Mouse (Mus musculus) liver, embryonic 13.5 days (tissue): ENCODE results near the gene Tmem233. TPM values are rescaled to one million over a fixed set of nuclear protein-coding genes. Genes with fewer than 3 reads are reported as not detected.

Source experiments
- ATAC-seq: fragments of 200-750 bp; cut with Nextera tagmentation; 2 replicates; pipeline ENCODE4 v1.8.0; 2017; ENCODE audit warnings: low read depth, mild to moderate bottlenecking, moderate number of reproducible peaks, moderate library complexity
- DNase-seq: peaks from one replicate; pipeline ENCODE4 v3.0.0; 2022
- H3K27ac ChIP-seq: fragments of 300-500 bp; sonication (generic); 2 replicates; pipeline ENCODE4 v1.5.1; 2015; ENCODE audit warnings: moderate library complexity, mild to moderate bottlenecking, inconsistent platforms
- H3K27me3 ChIP-seq: fragments of 300-500 bp; sonication (generic); 2 replicates; pipeline ENCODE4 v1.6.1; 2015; ENCODE audit warnings: mild to moderate bottlenecking, inconsistent platforms
- H3K36me3 ChIP-seq: fragments of 300-500 bp; sonication (generic); 2 replicates; pipeline ENCODE4 v1.6.1; 2015; ENCODE audit warnings: mild to moderate bottlenecking, inconsistent platforms
- H3K4me1 ChIP-seq: fragments of 300-500 bp; sonication (generic); replicated peaks from 2 replicates; pipeline ENCODE4 v1.6.1; 2015; ENCODE audit warnings: inconsistent platforms
- H3K4me2 ChIP-seq: fragments of 300-500 bp; sonication (generic); 2 replicates; pipeline ENCODE4 v1.6.1; 2015; ENCODE audit warnings: inconsistent platforms, mild to moderate bottlenecking, moderate library complexity
- H3K4me3 ChIP-seq: fragments of 300-500 bp; sonication (generic); replicated peaks from 2 replicates; pipeline ENCODE4 v1.5.1; 2015; ENCODE audit warnings: mild to moderate bottlenecking, inconsistent platforms
- H3K9ac ChIP-seq: fragments of 300-500 bp; sonication (generic); 2 replicates; pipeline ENCODE4 v1.6.1; 2015; ENCODE audit warnings: mild to moderate bottlenecking, inconsistent platforms
- H3K9me3 ChIP-seq: fragments of 300-500 bp; sonication (generic); replicated peaks from 2 replicates; pipeline ENCODE4 v1.6.1; 2016; ENCODE audit warnings: inconsistent platforms
- whole genome bisulfite sequencing: fragments of 180-500 bp; shearing (Covaris S2); methylation state at CpG from one replicate; pipeline ENCODE4 v1.1.7; 2015; ENCODE audit not compliant: insufficient replicate concordance; 5-methylcytosine and 5-hydroxymethylcytosine counted together
- polyA plus RNA-seq: library from polyadenylated mRNA; unstranded; fragments of >200 nt; fragmentation: Nextera tagmentation; extraction: Ambion mirVana; gene quantifications from 2 replicates; pipeline ENCODE4 v1.2.1, GENCODE M21; 2015

Gene Tmem233
- polyA plus RNA-seq, 1 experiment from 2014 or later = not detected

DNA sequence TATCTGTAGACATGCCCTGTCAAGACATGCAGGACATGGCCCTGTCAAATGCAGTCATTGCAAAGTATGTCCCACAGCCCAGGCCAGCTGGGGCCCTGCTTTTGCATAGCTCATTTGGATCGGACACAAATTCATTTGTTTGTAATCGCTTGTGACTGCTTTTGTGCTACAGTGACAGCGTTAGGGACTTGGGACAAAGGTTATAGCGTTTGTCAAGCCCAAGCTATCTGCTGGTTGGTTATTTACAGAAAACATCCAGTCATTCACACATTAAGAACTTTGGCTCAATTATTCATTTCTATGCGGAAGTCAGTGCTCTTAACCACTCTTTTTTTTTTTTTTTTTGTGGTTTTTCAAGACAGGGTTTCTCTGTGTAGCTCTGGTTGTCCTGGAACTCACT, 30.9 kb downstream of the Tmem233 start:
- Histone ChIP-seq H3K9me3 (no peaks in the 10 kb centered on the region), H3K27ac (no peak overlapping the region), H3K36me3 (no peaks in the 10 kb centered on the region), H3K4me2 (no peak overlapping the region), H3K9ac (no peak overlapping the region), H3K4me1 (no peaks in the 10 kb centered on the region), H3K27me3 (no peaks in the 10 kb centered on the region), H3K4me3 (no peak overlapping the region)
- no peak for DNase-seq
- WGBS = 60% methylated on average over 5 of the region's 5 CpGs
- no peak for ATAC-seq

DNA sequence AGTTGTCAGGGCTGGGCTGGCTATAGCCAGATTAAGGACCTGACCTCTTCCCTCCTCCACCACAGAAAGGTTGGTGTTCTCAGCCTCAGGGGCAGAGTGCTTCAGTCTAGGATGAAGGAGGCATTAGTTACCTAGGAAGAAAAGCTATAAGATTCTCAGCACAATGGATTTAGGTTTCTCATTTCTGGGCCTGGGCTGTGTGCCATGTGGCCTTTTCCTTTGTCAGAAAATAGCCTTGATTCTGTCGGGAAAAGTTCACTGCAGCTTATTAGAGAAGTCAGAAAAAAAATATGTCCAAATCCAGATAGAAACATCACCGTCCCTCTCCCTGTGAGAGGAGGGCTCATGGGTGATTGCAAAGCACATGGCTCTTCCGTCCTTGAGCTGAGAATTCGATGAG, 33.2 kb downstream of the Tmem233 start:
- Histone ChIP-seq H3K27ac (no peak overlapping the region), H3K36me3 (no peaks in the 10 kb centered on the region), H3K4me3 (no peak overlapping the region), H3K9ac (no peak overlapping the region), H3K27me3 (no peaks in the 10 kb centered on the region), H3K9me3 (no peaks in the 10 kb centered on the region), H3K4me2 (no peak overlapping the region), H3K4me1 (no peaks in the 10 kb centered on the region)
- DNase-seq (no peak), ATAC-seq (no peak)
- WGBS = 59% methylated on average over 4 of the region's 4 CpGs

DNA sequence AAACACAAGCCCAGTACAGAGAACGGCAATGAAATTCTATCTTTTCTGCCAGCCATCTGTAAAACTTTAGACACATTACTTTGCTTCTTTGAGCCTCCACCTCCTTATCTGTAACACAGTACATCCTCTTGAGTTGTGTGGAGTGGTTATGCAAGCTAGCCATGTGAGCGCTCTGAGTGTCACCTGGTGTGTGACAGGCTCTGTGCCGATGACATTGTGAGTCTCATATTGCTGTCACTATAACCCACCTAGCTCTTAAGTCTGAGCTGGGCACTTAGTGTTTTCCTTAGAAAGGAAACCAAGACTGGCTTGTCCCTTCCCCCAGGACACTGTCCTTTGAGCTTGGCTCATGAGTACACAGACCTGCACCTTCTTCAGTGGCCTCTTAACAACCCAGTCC, 34.7 kb downstream of the Tmem233 start:
- WGBS = 52% methylated on average over 3 of the region's 3 CpGs
- Histone ChIP-seq H3K27me3 (no peaks in the 10 kb centered on the region), H3K4me2 (no peak overlapping the region), H3K4me3 (no peak overlapping the region), H3K36me3 (no peaks in the 10 kb centered on the region), H3K27ac (no peak overlapping the region), H3K4me1 (no peaks in the 10 kb centered on the region), H3K9ac (no peak overlapping the region), H3K9me3 (no peaks in the 10 kb centered on the region)
- DNase-seq = no peak
- ATAC-seq = no peak

DNA sequence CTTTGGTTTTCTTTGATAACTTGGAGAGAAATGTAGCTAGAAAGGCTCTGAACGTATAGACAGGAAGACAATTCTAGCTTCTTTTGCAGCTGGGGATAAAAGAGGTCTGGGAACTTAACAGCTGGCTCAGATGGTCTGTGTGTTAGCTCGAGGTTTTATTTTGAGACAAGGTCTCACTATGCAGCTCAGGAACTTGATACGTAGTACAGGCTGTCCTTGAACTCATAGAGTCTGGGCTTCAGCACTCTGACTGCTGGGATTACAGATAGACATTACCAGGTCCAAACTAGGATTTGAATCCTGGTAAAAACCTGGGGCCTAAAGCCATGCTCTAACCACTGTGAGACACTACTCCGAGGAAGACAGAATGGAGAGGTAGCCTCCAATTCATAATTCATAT, 36.8 kb downstream of the Tmem233 start:
- DNase-seq (no peak), ATAC-seq (no peak)
- Histone ChIP-seq H3K4me1 (no peaks in the 10 kb centered on the region), H3K9me3 (no peaks in the 10 kb centered on the region), H3K27ac (no peak overlapping the region), H3K4me2 (no peak overlapping the region), H3K36me3 (no peaks in the 10 kb centered on the region), H3K4me3 (no peak overlapping the region), H3K9ac (no peak overlapping the region), H3K27me3 (0 out of 2 replicates have a peak, but pooled peaks cover 5% of the 10 kb centered on the region)
- 59% methylated on average over 4 of the region's 4 CpGs for WGBS

DNA sequence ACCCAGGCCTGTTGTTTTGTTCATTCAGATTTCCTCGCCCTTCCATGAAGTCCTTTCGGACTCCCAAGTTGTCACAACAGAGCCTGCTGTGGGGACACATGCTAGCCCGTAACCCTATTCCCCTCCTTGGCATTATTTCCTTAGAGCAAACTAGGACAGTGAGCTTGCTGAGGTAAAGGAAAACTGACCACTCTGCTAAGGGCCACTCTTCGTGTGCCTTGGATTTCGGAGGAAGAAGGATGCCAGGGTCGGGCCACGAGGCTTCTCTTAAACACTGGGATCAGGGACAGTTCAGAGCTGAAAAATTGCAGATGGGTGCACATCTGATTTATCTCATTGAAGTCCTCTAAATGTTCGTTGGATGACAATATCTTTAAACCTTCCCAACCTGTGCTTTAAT, 37.5 kb downstream of the Tmem233 start:
- Histone ChIP-seq H3K36me3 (no peaks in the 10 kb centered on the region), H3K4me2 (no peak overlapping the region), H3K4me1 (no peaks in the 10 kb centered on the region), H3K9ac (no peak overlapping the region), H3K4me3 (no peak overlapping the region), H3K9me3 (no peaks in the 10 kb centered on the region), H3K27ac (no peak overlapping the region), H3K27me3 (peaks cover 8% of the 10 kb centered on the region)
- WGBS = 67% methylated on average over 8 of the region's 8 CpGs
- DNase-seq (no peak), ATAC-seq (no peak)

DNA sequence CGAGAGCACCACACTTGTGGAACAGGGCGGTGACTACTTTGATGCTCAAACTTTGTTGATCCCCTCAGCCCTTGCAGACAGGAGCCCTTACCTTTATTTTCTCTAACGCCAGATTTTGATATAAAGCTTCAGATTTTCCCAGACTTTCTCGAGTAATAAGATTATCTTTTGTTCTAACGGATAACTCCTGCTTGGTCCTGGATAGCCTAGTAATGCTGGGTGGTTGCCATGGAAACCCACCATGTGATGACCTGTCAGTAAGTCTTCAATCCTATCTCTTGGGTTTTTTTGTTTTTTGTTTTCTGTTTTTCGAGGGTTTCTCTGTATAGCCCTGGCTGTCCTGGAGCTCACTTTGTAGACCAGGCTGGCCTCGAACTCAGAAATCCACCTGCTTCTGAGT, 40.8 kb downstream of the Tmem233 start:
- no peak overlapping the region for H3K9ac ChIP-seq
- peaks cover 26% of the 10 kb centered on the region for H3K27me3 ChIP-seq
- H3K4me2 ChIP-seq = no peak overlapping the region
- H3K4me3 ChIP-seq = no peak overlapping the region
- no peak for ATAC-seq
- no peak for DNase-seq
- no peaks in the 10 kb centered on the region for H3K4me1 ChIP-seq
- H3K27ac ChIP-seq = no peak overlapping the region
- H3K9me3 ChIP-seq = no peaks in the 10 kb centered on the region
- WGBS = 58% methylated on average over 7 of the region's 7 CpGs
- no peaks in the 10 kb centered on the region for H3K36me3 ChIP-seq

DNA sequence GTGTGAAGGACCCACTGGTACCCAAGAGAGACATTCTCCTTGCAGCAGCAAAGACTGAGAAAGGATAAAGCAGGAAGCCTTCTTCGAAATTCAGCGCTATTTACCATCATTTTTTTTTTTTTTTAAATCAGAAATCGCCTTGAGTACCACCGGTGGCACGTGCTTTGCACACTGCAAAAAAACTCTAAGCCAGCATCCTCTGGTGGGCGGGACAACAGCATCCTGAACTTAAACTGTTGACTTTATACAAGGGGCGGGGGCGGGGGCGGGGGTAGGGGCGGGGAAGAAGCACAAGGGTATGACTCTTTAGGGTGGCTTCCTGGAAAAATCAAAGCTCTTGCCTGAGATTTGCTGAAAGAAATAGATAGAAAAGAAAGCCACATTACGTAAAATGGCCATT, 43.3 kb downstream of the Tmem233 start:
- Histone ChIP-seq H3K36me3 (no peaks in the 10 kb centered on the region), H3K27me3 (peaks cover 33% of the 10 kb centered on the region), H3K9ac (no peak overlapping the region), H3K9me3 (no peaks in the 10 kb centered on the region), H3K4me1 (no peaks in the 10 kb centered on the region), H3K27ac (no peak overlapping the region), H3K4me3 (no peak overlapping the region), H3K4me2 (no peak overlapping the region)
- no peak for ATAC-seq
- no peak for DNase-seq
- WGBS = 23% methylated on average over 11 of the region's 11 CpGs

DNA sequence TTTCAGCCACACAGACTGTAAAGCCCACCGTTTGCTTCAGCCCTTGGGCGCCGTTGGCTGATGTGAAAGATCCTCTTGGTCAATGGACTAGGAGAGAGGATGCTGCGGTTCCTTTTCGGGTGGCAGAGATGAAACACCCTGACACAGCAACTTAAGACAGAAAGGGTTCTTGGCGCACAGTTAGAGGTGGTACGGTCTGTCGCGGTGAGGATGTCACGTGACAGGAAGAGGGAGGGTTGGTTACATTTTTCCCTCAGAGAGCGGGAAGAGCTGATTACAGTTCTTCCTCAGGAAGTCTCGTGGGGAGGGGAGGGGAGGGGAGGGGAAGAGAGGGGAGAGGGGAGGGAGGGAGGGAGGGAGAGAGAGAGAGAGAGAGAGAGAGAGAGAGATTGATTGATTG, 45.3 kb downstream of the Tmem233 start:
- no peak overlapping the region for H3K4me3 ChIP-seq

DNA sequence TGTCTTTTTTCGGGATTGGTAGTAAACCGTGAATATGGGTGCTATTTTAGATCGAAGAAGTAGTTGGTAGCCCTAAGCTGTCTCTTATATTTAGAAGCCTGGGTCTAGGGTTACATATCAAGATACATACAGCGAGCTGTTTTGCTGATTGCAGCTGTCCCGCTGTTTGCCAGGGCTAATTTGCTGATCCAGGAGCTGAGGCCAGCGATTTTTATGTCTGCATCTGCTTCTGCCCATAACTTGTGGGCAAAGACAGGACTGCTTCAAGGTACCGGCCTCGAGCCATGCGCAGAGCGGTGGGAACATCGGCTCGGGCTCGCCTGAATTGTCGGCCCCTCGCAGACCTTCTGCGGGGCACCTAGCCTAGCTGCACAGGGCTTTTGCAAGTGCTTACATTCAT, 46.6 kb downstream of the Tmem233 start:
- Histone ChIP-seq H3K27ac (no peak overlapping the region), H3K27me3 (peaks cover 31% of the 10 kb centered on the region), H3K9me3 (no peaks in the 10 kb centered on the region), H3K36me3 (no peaks in the 10 kb centered on the region), H3K9ac (no peak overlapping the region), H3K4me3 (no peak overlapping the region), H3K4me1 (peaks cover 3% of the 10 kb centered on the region), H3K4me2 (no peak overlapping the region)
- DNase-seq = no peak
- 76% methylated on average over 16 of the region's 16 CpGs for WGBS
- ATAC-seq = no peak

More for the DNA sequence above, 45.3 kb downstream of the Tmem233 start:
- Histone ChIP-seq H3K4me1 (no peaks in the 10 kb centered on the region), H3K9me3 (no peaks in the 10 kb centered on the region), H3K27ac (no peak overlapping the region), H3K36me3 (no peaks in the 10 kb centered on the region), H3K4me2 (no peak overlapping the region), H3K27me3 (peaks cover 35% of the 10 kb centered on the region), H3K9ac (no peak overlapping the region)
- DNase-seq = no peak
- no peak for ATAC-seq
- 36% methylated on average over 11 of the region's 12 CpGs for whole genome bisulfite sequencing

DNA sequence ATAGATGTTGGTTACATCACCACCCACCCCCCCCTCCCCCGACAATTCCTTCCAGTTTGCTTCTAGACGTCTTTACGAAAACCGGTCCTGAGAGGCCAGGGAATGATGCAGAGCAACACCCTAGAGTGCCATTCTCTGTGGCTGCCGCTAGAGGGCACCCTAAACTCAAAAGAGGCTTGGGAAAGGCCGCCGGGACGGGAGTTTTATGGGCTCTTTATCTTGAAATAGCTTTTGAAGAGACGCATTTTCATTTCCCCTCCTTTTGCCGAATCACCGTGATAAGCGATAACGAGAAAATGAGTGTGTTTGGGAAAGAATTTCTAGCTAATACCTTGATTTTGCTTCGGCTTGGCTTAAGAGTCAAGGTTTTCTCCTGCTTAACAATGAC, 51.9 kb downstream of the Tmem233 start:
- Histone ChIP-seq H3K36me3 (no peaks in the 10 kb centered on the region), H3K4me1 (peaks cover 51% of the 10 kb centered on the region), H3K9ac (no peak overlapping the region), H3K9me3 (no peaks in the 10 kb centered on the region), H3K27ac (no peak overlapping the region), H3K4me3 (0 out of 2 replicates have a peak overlapping the region, but pooled peaks have one; percentile 16), H3K27me3 (0 out of 2 replicates have a peak, but pooled peaks cover 3% of the 10 kb centered on the region), H3K4me2 (peak overlapping the region; percentile 55)
- no peak for ATAC-seq
- no peak for DNase-seq
- 1% methylated on average over 14 of the region's 14 CpGs for WGBS

DNA sequence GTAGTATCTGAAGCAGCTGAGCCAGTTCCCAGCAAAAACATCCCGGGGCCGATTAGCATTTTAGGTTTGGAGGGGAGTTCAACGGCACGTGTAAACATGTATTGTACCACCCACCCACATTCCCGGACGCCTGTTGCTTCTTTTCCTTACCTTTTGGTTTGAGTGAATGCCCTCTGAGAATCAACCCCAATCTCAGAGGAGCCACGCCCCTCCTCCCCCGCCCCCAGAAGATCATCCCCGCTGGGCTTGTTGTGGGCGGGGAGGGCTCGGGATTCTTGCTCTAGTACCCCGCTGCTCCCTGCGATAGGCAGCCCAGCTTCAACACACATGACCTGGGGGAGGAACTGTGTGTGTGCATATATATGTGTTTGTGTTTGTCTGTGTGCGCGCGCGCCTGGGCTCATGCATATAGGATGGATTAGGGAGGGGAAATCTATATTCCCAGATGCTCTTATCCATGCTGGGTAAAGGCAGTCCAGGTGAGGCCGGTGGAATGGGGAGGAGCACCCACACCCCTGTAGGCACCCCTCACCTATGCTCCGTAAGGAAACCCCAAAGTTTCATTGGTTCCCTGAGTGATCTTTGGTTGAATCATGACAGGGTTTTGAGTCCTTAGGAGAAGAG, 52.4 kb downstream of the Tmem233 start:
- Histone ChIP-seq H3K27ac (peak overlapping the region; percentile 50), H3K27me3 (0 out of 2 replicates have a peak, but pooled peaks cover 3% of the 10 kb centered on the region), H3K9me3 (no peaks in the 10 kb centered on the region), H3K4me1 (peaks cover 56% of the 10 kb centered on the region), H3K36me3 (no peaks in the 10 kb centered on the region), H3K9ac (peak overlapping the region; percentile 22; the same call in 1 of the 2 replicates), H3K4me2 (peak overlapping the region; percentile 55), H3K4me3 (peak overlapping the region; percentile 16; the same call in 1 of the 2 replicates)
- WGBS = 19% methylated on average over 19 of the region's 19 CpGs
- DNase-seq (no peak), ATAC-seq (no peak)

DNA sequence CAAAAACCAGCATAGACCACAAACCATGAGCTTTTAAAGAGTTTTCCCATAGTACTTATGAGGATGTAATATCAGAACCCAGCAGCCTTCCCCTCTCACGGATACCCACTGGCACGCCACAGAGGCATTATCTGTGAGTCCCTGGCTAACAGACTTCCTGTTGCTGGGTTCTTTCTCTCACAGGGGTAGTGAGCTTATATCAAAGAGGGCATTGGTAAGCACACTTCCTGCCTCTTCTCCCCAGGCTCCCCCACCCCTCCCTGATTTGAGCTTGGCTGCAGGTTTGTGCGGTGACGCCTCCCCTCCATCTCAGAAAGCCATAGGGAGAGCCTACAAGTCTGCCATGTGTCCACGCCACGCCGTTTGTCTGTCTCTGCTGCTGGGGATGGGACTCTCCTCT, 54.0 kb downstream of the Tmem233 start:
- Histone ChIP-seq H3K9me3 (no peaks in the 10 kb centered on the region), H3K4me1 (peaks cover 68% of the 10 kb centered on the region), H3K27me3 (0 out of 2 replicates have a peak, but pooled peaks cover 3% of the 10 kb centered on the region), H3K4me3 (peak overlapping the region; percentile 8; the same call in 1 of the 2 replicates), H3K4me2 (peak overlapping the region; percentile 49), H3K36me3 (no peaks in the 10 kb centered on the region), H3K9ac (peak overlapping the region; percentile 57), H3K27ac (peak overlapping the region; percentile 96)
- WGBS = 15% methylated on average over 7 of the region's 7 CpGs
- DNase-seq (peak; percentile 60), ATAC-seq (peak; percentile 45)
